Mouse (Mus musculus) limb, embryonic 14.5 days (tissue): ENCODE measurements around the gene Nfyc. TPM values are rescaled to one million over a fixed set of nuclear protein-coding genes. Genes with fewer than 3 reads are reported as not detected.
A peak's percentile ranks its signal among the peaks of the same experiment; 100 is the strongest.

Experiments
- ATAC-seq: fragments of 200-750 bp; cut with Nextera tagmentation; 2 replicates; pipeline ENCODE4 v1.8.0; 2017; ENCODE audit warnings: low read depth, moderate number of reproducible peaks, moderate TSS enrichment; ENCODE audit not compliant: low FRiP score
- DNase-seq: peaks from one replicate; pipeline ENCODE4 v3.0.0-alpha.2; 2015; ENCODE audit warnings: low spot score
- H3K27ac ChIP-seq: fragments of 300-500 bp; sonication (generic); replicated peaks from 2 replicates; pipeline ENCODE4 v1.5.1; 2014; ENCODE audit warnings: low read depth, mild to moderate bottlenecking, low read length, moderate library complexity, mixed read lengths
- H3K27me3 ChIP-seq: fragments of 300-500 bp; sonication (generic); 2 replicates; pipeline ENCODE4 v1.6.1; 2014; ENCODE audit warnings: low read length, mixed read lengths; ENCODE audit not compliant: control insufficient read depth, insufficient read depth
- H3K36me3 ChIP-seq: fragments of 300-500 bp; sonication (generic); 2 replicates; pipeline ENCODE4 v1.6.1; 2014; ENCODE audit warnings: mild to moderate bottlenecking, low read length, moderate library complexity, mixed read lengths; ENCODE audit not compliant: control insufficient read depth, insufficient read depth
- H3K4me1 ChIP-seq: fragments of 300-500 bp; sonication (generic); 2 replicates; pipeline ENCODE4 v1.6.1; 2014; ENCODE audit warnings: antibody characterized with exemption, low read length, mixed read lengths; ENCODE audit not compliant: control insufficient read depth, insufficient read depth
- H3K4me2 ChIP-seq: fragments of 300-500 bp; sonication (generic); replicated peaks from 2 replicates; pipeline ENCODE4 v1.6.1; 2014; ENCODE audit warnings: low read depth, mild to moderate bottlenecking, low read length, moderate library complexity; ENCODE audit not compliant: severe bottlenecking
- H3K4me3 ChIP-seq: fragments of 300-500 bp; sonication (generic); replicated peaks from 2 replicates; pipeline ENCODE4 v1.5.1; 2014; ENCODE audit warnings: low read length
- H3K9ac ChIP-seq: fragments of 300-500 bp; sonication (generic); 2 replicates; pipeline ENCODE4 v1.6.1; 2014; ENCODE audit warnings: mild to moderate bottlenecking, low read depth, low read length, moderate library complexity; ENCODE audit not compliant: severe bottlenecking
- H3K9me3 ChIP-seq: fragments of 300-500 bp; sonication (generic); 2 replicates; pipeline ENCODE4 v1.6.1; 2016; ENCODE audit warnings: low read length; ENCODE audit not compliant: control insufficient read depth
- POLR2A ChIP-seq: fragments of 200-500 bp; IDR thresholded peaks from 2 replicates; pipeline ENCODE4 v1.8.0; 2012; ENCODE audit warnings: inconsistent platforms, mild to moderate bottlenecking, moderate library complexity, borderline replicate concordance; ENCODE audit not compliant: insufficient read depth, insufficient read length; ENCODE audit errors: extremely low read depth
- WGBS: fragments of 180-500 bp; shearing (Covaris S2); extraction: QIAGEN DNeasy Blood & Tissue Kit; methylation state at CpG from one replicate; pipeline ENCODE4 v1.1.7; 2014; 5-methylcytosine and 5-hydroxymethylcytosine counted together
- polyA plus RNA-seq, 2 experiments: library from polyadenylated mRNA; depleted of rRNA in 1 of 2; stranded (reverse) in 1 of 2; unstranded in 1 of 2; fragments of >200 nt; fragmentation: Nextera tagmentation in 1 of 2; extraction: Ambion mirVana in 1 of 2; gene quantifications; 2 replicates each; pipeline versions ENCODE4 v1.2.1 to v1.2.3; 2012 to 2014

The Nfyc gene
- polyA plus RNA-seq, 2 experiments: 108 to 170 TPM

- peak overlapping the region; percentile 100 for H3K27ac ChIP-seq
- peak overlapping the region; percentile 99 for H3K9ac ChIP-seq
- H3K4me2 ChIP-seq: peak overlapping the region; percentile 77
- H3K9me3 ChIP-seq: no peaks in the 10 kb centered on the region
- 1% methylated on average over 34 of the region's 55 CpGs for WGBS
- H3K36me3 ChIP-seq: no peaks in the 10 kb centered on the region
- peak overlapping the region; percentile 81 for H3K4me3 ChIP-seq
- ATAC-seq (peak; percentile 95), DNase-seq (peak; percentile 99)
- no peaks in the 10 kb centered on the region for H3K27me3 ChIP-seq
- TF ChIP-seq POLR2A: peak; percentile 59; the same call in 1 of the 2 replicates
- H3K4me1 ChIP-seq: peaks cover 15% of the 10 kb centered on the region
These were observed 5.6 kb downstream of the Nfyc start for GRCm38 (mm10) chr4:120825577-120826326.

GRCm38 (mm10) chr4:120825100-120825553, 6.2 kb downstream of the Nfyc start:
- Histone ChIP-seq H3K36me3 (no peaks in the 10 kb centered on the region), H3K4me2 (peak overlapping the region; percentile 77), H3K27me3 (no peaks in the 10 kb centered on the region), H3K9me3 (no peaks in the 10 kb centered on the region), H3K4me1 (peaks cover 15% of the 10 kb centered on the region), H3K9ac (peak overlapping the region; percentile 99), H3K4me3 (peak overlapping the region; percentile 81), H3K27ac (peak overlapping the region; percentile 100)
- peak; percentile 93; the same call in 1 of the 2 replicates for TF ChIP-seq POLR2A
- DNase-seq (peak; percentile 92), ATAC-seq (peak; percentile 93)
- WGBS: 2% methylated on average over 23 of the region's 53 CpGs

- ATAC-seq (no peak), DNase-seq (no peak)
- Histone ChIP-seq H3K27ac (no peak overlapping the region), H3K27me3 (no peaks in the 10 kb centered on the region), H3K4me2 (no peak overlapping the region), H3K9ac (no peak overlapping the region), H3K9me3 (no peaks in the 10 kb centered on the region), H3K36me3 (no peaks in the 10 kb centered on the region), H3K4me3 (no peak overlapping the region), H3K4me1 (peaks cover 15% of the 10 kb centered on the region)
- no peak for TF ChIP-seq POLR2A
- 95% methylated on average over 2 of the region's 2 CpGs for WGBS
These were observed 9.0 kb downstream of the Nfyc start for GRCm38 (mm10) chr4:120822191-120822911.

GRCm38 (mm10) chr4:120819871-120820270, 11.5 kb downstream of the Nfyc start:
- Histone ChIP-seq H3K27ac (no peak overlapping the region), H3K4me1 (peaks cover 25% of the 10 kb centered on the region), H3K4me3 (no peak overlapping the region), H3K4me2 (no peak overlapping the region), H3K9ac (no peak overlapping the region), H3K27me3 (no peaks in the 10 kb centered on the region), H3K9me3 (no peaks in the 10 kb centered on the region), H3K36me3 (no peaks in the 10 kb centered on the region)
- DNase-seq (no peak), ATAC-seq (no peak)
- 80% methylated on average over 2 of the region's 2 CpGs for WGBS
- no peak for TF ChIP-seq POLR2A

GRCm38 (mm10) chr4:120819296-120819695, 12.1 kb downstream of the Nfyc start:
- Histone ChIP-seq H3K27ac (no peak overlapping the region), H3K4me2 (no peak overlapping the region), H3K27me3 (no peaks in the 10 kb centered on the region), H3K4me1 (peaks cover 27% of the 10 kb centered on the region), H3K36me3 (no peaks in the 10 kb centered on the region), H3K9ac (no peak overlapping the region), H3K9me3 (no peaks in the 10 kb centered on the region), H3K4me3 (no peak overlapping the region)
- ATAC-seq (no peak), DNase-seq (no peak)
- TF ChIP-seq POLR2A: no peak
- 85% methylated on average over 1 of the region's 1 CpGs for WGBS
